Mouse (Mus musculus) heart, adult 2 months (tissue): ENCODE measurements around the gene Kdm7a.

Source experiments
- CTCF ChIP-seq: fragments of 200-600 bp; IDR thresholded peaks from 2 replicates; pipeline ENCODE4 v1.8.1; 2022; ENCODE audit warnings: antibody characterized with exemption, mild to moderate bottlenecking, moderate library complexity
- EP300 ChIP-seq: fragments of 200-500 bp; IDR thresholded peaks from 2 replicates; pipeline ENCODE4 v1.6.1; 2011; ENCODE audit warnings: low read depth, low read length, control low read depth; ENCODE audit not compliant: insufficient read depth
- POLR2A ChIP-seq: fragments of 200-500 bp; IDR thresholded peaks from 2 replicates; pipeline ENCODE4 v1.6.1; 2011; ENCODE audit warnings: mild to moderate bottlenecking, low read depth, low read length, control low read depth; ENCODE audit not compliant: insufficient read depth

GRCm38 (mm10) chr6:39205064-39205649 is 1.4 kb downstream of the Kdm7a start:
- peak; percentile 86 for TF ChIP-seq CTCF
- TF ChIP-seq POLR2A, result peak; percentile 73
- TF ChIP-seq EP300, result 0 out of 2 replicates have a peak, but pooled peaks have one; percentile 26
